Mouse (Mus musculus) testis, adult 2 months (tissue): ENCODE data around the gene Tenm4. TPM values are rescaled to one million over a fixed set of nuclear protein-coding genes. Genes with fewer than 3 reads are reported as not detected.

Source experiments
- H3K27ac ChIP-seq: fragments of 200-500 bp; 2 replicates; pipeline ENCODE4 v1.5.1; 2012; ENCODE audit warnings: low read depth, low read length; ENCODE audit not compliant: control insufficient read depth, insufficient read depth
- H3K27me3 ChIP-seq: fragments of 200-500 bp; 2 replicates; pipeline ENCODE4 v1.6.1; 2012; ENCODE audit warnings: mild to moderate bottlenecking, low read length, moderate library complexity; ENCODE audit not compliant: control insufficient read depth, insufficient read depth
- H3K36me3 ChIP-seq: fragments of 200-500 bp; 2 replicates; pipeline ENCODE4 v1.6.1; 2012; ENCODE audit warnings: mild to moderate bottlenecking, low read length; ENCODE audit not compliant: control insufficient read depth, insufficient read depth
- H3K4me1 ChIP-seq: fragments of 200-500 bp; 2 replicates; pipeline ENCODE4 v1.6.1; 2012; ENCODE audit warnings: low read length; ENCODE audit not compliant: control insufficient read depth, insufficient read depth
- H3K4me3 ChIP-seq: fragments of 200-500 bp; 2 replicates; pipeline ENCODE4 v1.5.1; 2012; ENCODE audit warnings: low read depth, mild to moderate bottlenecking, low read length, moderate library complexity, mixed read lengths; ENCODE audit not compliant: control insufficient read depth
- CTCF ChIP-seq: fragments of 200-500 bp; IDR thresholded peaks from 2 replicates; pipeline ENCODE4 v1.5.1; 2012; ENCODE audit warnings: low read depth, mild to moderate bottlenecking, inconsistent platforms, low read length, moderate library complexity; ENCODE audit not compliant: control insufficient read depth, insufficient read depth, insufficient replicate concordance
- POLR2A ChIP-seq: fragments of 200-500 bp; IDR thresholded peaks from 2 replicates; pipeline ENCODE4 v1.6.1; 2012; ENCODE audit warnings: low read depth, mild to moderate bottlenecking, inconsistent platforms, low read length, moderate library complexity; ENCODE audit not compliant: control insufficient read depth
- polyA plus RNA-seq: library from polyadenylated mRNA; depleted of rRNA; stranded (reverse); fragments of >200 nt; gene quantifications from 2 replicates; pipeline ENCODE4 v1.2.3, GENCODE M21; 2012

Gene Tenm4
- polyA plus RNA-seq, 1 experiment: 2.3 TPM

GRCm38 (mm10) chr7:96596402-96597195 is 425.6 kb downstream of the Tenm4 start:
- no peaks in the 10 kb centered on the region for H3K36me3 ChIP-seq
- H3K4me1 ChIP-seq: no peaks in the 10 kb centered on the region
- no peaks in the 10 kb centered on the region for H3K27me3 ChIP-seq
- H3K27ac ChIP-seq: no peak overlapping the region
- TF ChIP-seq CTCF (no peak), POLR2A (no peak)
- no peak overlapping the region for H3K4me3 ChIP-seq

GRCm38 (mm10) chr7:96597871-96598270 is 426.8 kb downstream of the Tenm4 start:
- Histone ChIP-seq H3K4me1 (no peaks in the 10 kb centered on the region), H3K27me3 (no peaks in the 10 kb centered on the region), H3K36me3 (no peaks in the 10 kb centered on the region), H3K27ac (no peak overlapping the region), H3K4me3 (no peak overlapping the region)
- TF ChIP-seq CTCF (no peak), POLR2A (no peak)

GRCm38 (mm10) chr7:96599081-96599480 is 428.0 kb downstream of the Tenm4 start:
- no peaks in the 10 kb centered on the region for H3K4me1 ChIP-seq
- no peaks in the 10 kb centered on the region for H3K36me3 ChIP-seq
- H3K4me3 ChIP-seq: no peak overlapping the region
- no peaks in the 10 kb centered on the region for H3K27me3 ChIP-seq
- no peak overlapping the region for H3K27ac ChIP-seq
- TF ChIP-seq POLR2A (no peak), CTCF (no peak)

GRCm38 (mm10) chr7:96600381-96600941 is 429.4 kb downstream of the Tenm4 start:
- H3K36me3 ChIP-seq: no peaks in the 10 kb centered on the region
- no peak overlapping the region for H3K4me3 ChIP-seq
- H3K4me1 ChIP-seq: no peaks in the 10 kb centered on the region
- H3K27me3 ChIP-seq: no peaks in the 10 kb centered on the region
- no peak for TF ChIP-seq POLR2A
- no peak for TF ChIP-seq CTCF
- H3K27ac ChIP-seq: no peak overlapping the region

- Histone ChIP-seq H3K4me1 (no peaks in the 10 kb centered on the region), H3K27ac (no peak overlapping the region), H3K36me3 (no peaks in the 10 kb centered on the region), H3K27me3 (no peaks in the 10 kb centered on the region), H3K4me3 (no peak overlapping the region)
- TF ChIP-seq POLR2A (no peak), CTCF (no peak)
Observed at GRCm38 (mm10) chr7:96604091-96604745, 433.2 kb downstream of the Tenm4 start.

GRCm38 (mm10) chr7:96605316-96605715 is 434.3 kb downstream of the Tenm4 start:
- no peaks in the 10 kb centered on the region for H3K27me3 ChIP-seq
- H3K4me1 ChIP-seq: no peaks in the 10 kb centered on the region
- no peak overlapping the region for H3K27ac ChIP-seq
- no peak for TF ChIP-seq CTCF
- no peak for TF ChIP-seq POLR2A
- H3K36me3 ChIP-seq: no peaks in the 10 kb centered on the region
- H3K4me3 ChIP-seq: no peak overlapping the region

- Histone ChIP-seq H3K27me3 (no peaks in the 10 kb centered on the region), H3K27ac (no peak overlapping the region), H3K36me3 (no peaks in the 10 kb centered on the region), H3K4me1 (no peaks in the 10 kb centered on the region), H3K4me3 (no peak overlapping the region)
- TF ChIP-seq POLR2A: no peak
- TF ChIP-seq CTCF: no peak
Observed at GRCm38 (mm10) chr7:96609854-96610586, 439.0 kb downstream of the Tenm4 start.
